Mouse (Mus musculus) heart, embryonic 11.5 days (tissue): ENCODE data around the gene Ephb1. TPM values are rescaled to one million over a fixed set of nuclear protein-coding genes. Genes with fewer than 3 reads are reported as not detected.
A peak's percentile ranks its signal among the peaks of the same experiment; 100 is the strongest.

Experiments used
- ATAC-seq: fragments of 200-750 bp; cut with Nextera tagmentation; replicated peaks from 2 replicates; pipeline ENCODE4 v1.8.0; 2017; ENCODE audit warnings: moderate library complexity; ENCODE audit not compliant: insufficient number of reproducible peaks, low FRiP score, low TSS enrichment
- H3K27ac ChIP-seq: fragments of 300-500 bp; sonication (generic); 2 replicates; pipeline ENCODE4 v1.5.1; 2014; ENCODE audit warnings: mild to moderate bottlenecking, low read depth, low read length
- H3K27me3 ChIP-seq: fragments of 300-500 bp; sonication (generic); 2 replicates; pipeline ENCODE4 v1.6.1; 2014; ENCODE audit warnings: mild to moderate bottlenecking, low read length, mixed read lengths; ENCODE audit not compliant: control insufficient read depth, insufficient read depth
- H3K36me3 ChIP-seq: fragments of 300-500 bp; sonication (generic); 2 replicates; pipeline ENCODE4 v1.6.1; 2014; ENCODE audit warnings: mild to moderate bottlenecking, low read length, moderate library complexity, mixed read lengths; ENCODE audit not compliant: control insufficient read depth, insufficient read depth
- H3K4me1 ChIP-seq: fragments of 300-500 bp; sonication (generic); 2 replicates; pipeline ENCODE4 v1.6.1; 2014; ENCODE audit warnings: low read length; ENCODE audit not compliant: control insufficient read depth, insufficient read depth
- H3K4me2 ChIP-seq: fragments of 300-500 bp; sonication (generic); 2 replicates; pipeline ENCODE4 v1.6.1; 2014; ENCODE audit warnings: mild to moderate bottlenecking, moderate library complexity
- H3K4me3 ChIP-seq: fragments of 300-500 bp; sonication (generic); 2 replicates; pipeline ENCODE4 v1.5.1; 2014; ENCODE audit warnings: low read depth, low read length
- H3K9ac ChIP-seq: fragments of 300-500 bp; sonication (generic); 2 replicates; pipeline ENCODE4 v1.6.1; 2014; ENCODE audit warnings: mild to moderate bottlenecking, low read depth, low read length, moderate library complexity
- H3K9me3 ChIP-seq: fragments of 300-500 bp; sonication (generic); replicated peaks from 2 replicates; pipeline ENCODE4 v1.6.1; 2016; ENCODE audit warnings: low read length; ENCODE audit not compliant: control insufficient read depth
- WGBS: fragments of 180-500 bp; shearing (Covaris S2); extraction: QIAGEN DNeasy Blood & Tissue Kit; methylation state at CpG from one replicate; pipeline ENCODE4 v1.1.7; 2014; ENCODE audit not compliant: insufficient replicate concordance; 5-methylcytosine and 5-hydroxymethylcytosine counted together
- polyA plus RNA-seq: library from polyadenylated mRNA; unstranded; fragments of >200 nt; fragmentation: Nextera tagmentation; extraction: Ambion mirVana; gene quantifications from 2 replicates; pipeline ENCODE4 v1.2.1, GENCODE M21; 2014

Gene Ephb1
- 0.44 and 0.87 TPM in 2 replicates for polyA plus RNA-seq

- ATAC-seq, result peak; percentile 71
- H3K27ac ChIP-seq, result no peak within 1 kb of the TSS
These were observed at the start of gene Ephb1 for GRCm38 (mm10) chr9:102354561-102354973. Gene Ephb1, minus strand, starts transcription at chr9:102354693.

GRCm38 (mm10) chr9:102403086-102404021 is 48.9 kb upstream of the Ephb1 start:
- Histone ChIP-seq H3K27ac (no peak overlapping the region), H3K4me1 (peaks cover 5% of the 10 kb centered on the region; the same call in 1 of the 2 replicates), H3K4me2 (peak overlapping the region; percentile 14; the same call in 1 of the 2 replicates), H3K9ac (no peak overlapping the region), H3K4me3 (no peak overlapping the region), H3K9me3 (no peaks in the 10 kb centered on the region), H3K36me3 (no peaks in the 10 kb centered on the region), H3K27me3 (peaks cover 10% of the 10 kb centered on the region)
- ATAC-seq, result no peak
- 19% methylated on average over 18 of the region's 18 CpGs for WGBS

More at GRCm38 (mm10) chr9:102354561-102354973, at the start of gene Ephb1:
- Histone ChIP-seq H3K27me3 (peaks cover 82% of the 10 kb centered on the region), H3K4me1 (peaks cover 19% of the 10 kb centered on the region), H3K4me3 (peak within 1 kb of the TSS; percentile 57), H3K4me2 (peak within 1 kb of the TSS; percentile 97), H3K9ac (peak within 1 kb of the TSS; percentile 58), H3K9me3 (no peaks in the 10 kb centered on the region), H3K36me3 (no peaks in the 10 kb centered on the region)
- under 1% methylated on average over 22 of the region's 22 CpGs for WGBS

GRCm38 (mm10) chr9:102402671-102403070 is 48.2 kb upstream of the Ephb1 start:
- ATAC-seq, result no peak
- no peak overlapping the region for H3K4me2 ChIP-seq
- peaks cover 5% of the 10 kb centered on the region; the same call in 1 of the 2 replicates for H3K4me1 ChIP-seq
- 51% methylated on average over 3 of the region's 3 CpGs for WGBS
- no peak overlapping the region for H3K4me3 ChIP-seq
- no peak overlapping the region for H3K9ac ChIP-seq
- H3K27ac ChIP-seq, result no peak overlapping the region
- peaks cover 10% of the 10 kb centered on the region for H3K27me3 ChIP-seq
- no peaks in the 10 kb centered on the region for H3K36me3 ChIP-seq
- no peaks in the 10 kb centered on the region for H3K9me3 ChIP-seq

- H3K27ac ChIP-seq, result no peak overlapping the region
- H3K27me3 ChIP-seq, result 0 out of 2 replicates have a peak, but pooled peaks cover 3% of the 10 kb centered on the region
- H3K9ac ChIP-seq, result no peak overlapping the region
- H3K4me2 ChIP-seq, result no peak overlapping the region
- no peak overlapping the region for H3K4me3 ChIP-seq
- no peak for ATAC-seq
- H3K4me1 ChIP-seq, result no peaks in the 10 kb centered on the region
- no peaks in the 10 kb centered on the region for H3K36me3 ChIP-seq
- WGBS, result 47% methylated on average over 8 of the region's 8 CpGs
- H3K9me3 ChIP-seq, result no peaks in the 10 kb centered on the region
These were observed 33.8 kb upstream of the Ephb1 start for GRCm38 (mm10) chr9:102388266-102388665.

GRCm38 (mm10) chr9:102386816-102387215 is 32.3 kb upstream of the Ephb1 start:
- no peak overlapping the region for H3K27ac ChIP-seq
- H3K4me2 ChIP-seq, result no peak overlapping the region
- 0 out of 2 replicates have a peak, but pooled peaks cover under 1% of the 10 kb centered on the region for H3K27me3 ChIP-seq
- H3K9ac ChIP-seq, result no peak overlapping the region
- no peak overlapping the region for H3K4me3 ChIP-seq
- 83% methylated on average over 9 of the region's 9 CpGs for WGBS
- no peak for ATAC-seq
- H3K36me3 ChIP-seq, result no peaks in the 10 kb centered on the region
- no peaks in the 10 kb centered on the region for H3K4me1 ChIP-seq
- no peaks in the 10 kb centered on the region for H3K9me3 ChIP-seq

GRCm38 (mm10) chr9:102380235-102380634 is 25.7 kb upstream of the Ephb1 start:
- Histone ChIP-seq H3K4me1 (no peaks in the 10 kb centered on the region), H3K36me3 (no peaks in the 10 kb centered on the region), H3K27ac (no peak overlapping the region), H3K27me3 (no peaks in the 10 kb centered on the region), H3K4me3 (no peak overlapping the region), H3K9me3 (no peaks in the 10 kb centered on the region), H3K4me2 (no peak overlapping the region), H3K9ac (no peak overlapping the region)
- no peak for ATAC-seq
- WGBS, result 79% methylated on average over 2 of the region's 2 CpGs

- H3K27ac ChIP-seq, result no peak overlapping the region
- no peaks in the 10 kb centered on the region for H3K36me3 ChIP-seq
- H3K4me2 ChIP-seq, result no peak overlapping the region
- no peaks in the 10 kb centered on the region for H3K4me1 ChIP-seq
- ATAC-seq, result no peak
- no peak overlapping the region for H3K9ac ChIP-seq
- no peaks in the 10 kb centered on the region for H3K9me3 ChIP-seq
- H3K4me3 ChIP-seq, result no peak overlapping the region
- no peaks in the 10 kb centered on the region for H3K27me3 ChIP-seq
- WGBS, result 87% methylated on average over 5 of the region's 5 CpGs
These were observed 20.2 kb upstream of the Ephb1 start for GRCm38 (mm10) chr9:102374661-102375060.

GRCm38 (mm10) chr9:102373886-102374285 is 19.4 kb upstream of the Ephb1 start:
- Histone ChIP-seq H3K4me1 (no peaks in the 10 kb centered on the region), H3K4me3 (no peak overlapping the region), H3K27ac (no peak overlapping the region), H3K9ac (no peak overlapping the region), H3K36me3 (no peaks in the 10 kb centered on the region), H3K27me3 (no peaks in the 10 kb centered on the region), H3K9me3 (no peaks in the 10 kb centered on the region), H3K4me2 (no peak overlapping the region)
- ATAC-seq, result no peak
- WGBS, result 68% methylated on average over 5 of the region's 5 CpGs
